Comparison of ENCODE assay signal across 16 mouse cellular contexts in the genomic region with DNA sequence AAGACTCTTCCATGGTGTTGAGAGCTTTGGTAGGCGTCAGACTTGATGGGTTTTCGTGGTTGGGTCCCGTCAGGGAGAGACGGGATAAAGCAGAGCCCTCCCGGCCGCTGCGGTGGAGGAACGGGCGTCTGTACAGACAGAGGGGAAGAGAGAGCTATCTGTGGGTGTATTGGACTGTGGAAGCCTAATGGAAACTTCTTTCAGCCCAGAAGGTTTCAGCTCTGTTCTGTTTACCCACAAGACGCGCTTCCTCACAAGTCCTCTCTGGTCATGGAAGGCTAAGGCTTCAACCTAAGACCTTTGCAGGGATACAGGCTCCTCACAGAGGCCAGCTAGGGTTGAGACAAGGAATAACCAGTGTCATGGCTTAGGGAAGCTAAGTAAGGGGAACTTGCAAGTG.
"Had no signal": no experiment of that assay in that cellular context is flagged by ENCODE, and none has a peak within 500 bp of the region (broad histone marks: within the 10 kb centered on the region; RNA-seq: fewer than 3 reads in every experiment).

No protein-coding gene starts in this region.

- H3K27ac ChIP-seq: neural tube, embryonic 13.5 days; neural tube, embryonic 15.5 days; stomach, embryonic 15.5 days; stomach, postnatal 0 days had no signal

- H3K9me3 ChIP-seq: neural tube, embryonic 13.5 days; neural tube, embryonic 15.5 days; stomach, embryonic 15.5 days had no signal

- H3K4me3 ChIP-seq: neural tube, embryonic 13.5 days; neural tube, embryonic 15.5 days; stomach, embryonic 15.5 days had no signal

- H3K27me3 ChIP-seq: neural tube, embryonic 13.5 days; neural tube, embryonic 15.5 days; stomach, embryonic 15.5 days had no signal

- H3K4me1 ChIP-seq: neural tube, embryonic 15.5 days; stomach, embryonic 15.5 days had no signal

- H3K4me2 ChIP-seq: neural tube, embryonic 13.5 days; neural tube, embryonic 15.5 days; stomach, embryonic 15.5 days had no signal

- DNase-seq: retina, postnatal 1 day; right cerebral cortex, adult 18-20 months; right cerebral cortex, postnatal 14 days; right cerebral cortex, postnatal 25 days; right cerebral cortex, postnatal 4 days; spleen, adult 18-20 months; thymus, adult 18-20 months; thymus, adult 2 months; thymus, postnatal 14 days; thymus, postnatal 25 days; thymus, postnatal 36 days; thymus, postnatal 4 days had no signal

- H3K9ac ChIP-seq: neural tube, embryonic 13.5 days; neural tube, embryonic 15.5 days; stomach, embryonic 15.5 days had no signal
